Mouse (Mus musculus): Measurements from ENCODE around the gene Hipk2.

The Hipk2 gene

GRCm38 (mm10) chr6:38796993-38797392 is 79.0 kb downstream of the Hipk2 start:
- DNase-seq (ENCODE audit: low read depth in 1 of 2, low spot score in 2 of 2), result no peak

GRCm38 (mm10) chr6:38796388-38796787 is 79.6 kb downstream of the Hipk2 start:
- no peak for DNase-seq (ENCODE audit: low read depth in 1 of 2, low spot score in 2 of 2)

GRCm38 (mm10) chr6:38795096-38795816 is 80.7 kb downstream of the Hipk2 start:
- DNase-seq (ENCODE audit: low read depth in 1 of 2, low spot score in 2 of 2), result no peak

- no peak for DNase-seq (ENCODE audit: low read depth in 1 of 2, low spot score in 2 of 2)
Measured at GRCm38 (mm10) chr6:38792966-38793365, 83.0 kb downstream of the Hipk2 start.

GRCm38 (mm10) chr6:38789221-38789810 is 86.6 kb downstream of the Hipk2 start:
- DNase-seq (ENCODE audit: low read depth in 1 of 2, low spot score in 2 of 2), result no peak

- DNase-seq (ENCODE audit: low read depth in 1 of 2, low spot score in 2 of 2), result no peak
Measured at GRCm38 (mm10) chr6:38787811-38788509, 88.0 kb downstream of the Hipk2 start.

- no peak for DNase-seq (ENCODE audit: low read depth in 1 of 2, low spot score in 2 of 2)
Measured at GRCm38 (mm10) chr6:38787134-38787533, 88.8 kb downstream of the Hipk2 start.

- no peak for DNase-seq (ENCODE audit: low read depth in 1 of 2, low spot score in 2 of 2)
Measured at GRCm38 (mm10) chr6:38785747-38786146, 90.2 kb downstream of the Hipk2 start.

- DNase-seq (ENCODE audit: low read depth in 1 of 2, low spot score in 2 of 2), result no peak
Measured at GRCm38 (mm10) chr6:38779411-38779810, 96.6 kb downstream of the Hipk2 start.

GRCm38 (mm10) chr6:38778887-38779286 is 97.1 kb downstream of the Hipk2 start:
- DNase-seq (ENCODE audit: low read depth in 1 of 2, low spot score in 2 of 2), result no peak

- DNase-seq (ENCODE audit: low read depth in 1 of 2, low spot score in 2 of 2), result no peak
Measured at GRCm38 (mm10) chr6:38776000-38776584, 99.9 kb downstream of the Hipk2 start.

GRCm38 (mm10) chr6:38772836-38773518 is 103.0 kb downstream of the Hipk2 start:
- DNase-seq (ENCODE audit: low read depth in 1 of 2, low spot score in 2 of 2), result no peak

GRCm38 (mm10) chr6:38771061-38771667 is 104.8 kb downstream of the Hipk2 start:
- no peak for DNase-seq (ENCODE audit: low read depth in 1 of 2, low spot score in 2 of 2)

GRCm38 (mm10) chr6:38769627-38770026 is 106.3 kb downstream of the Hipk2 start:
- DNase-seq (ENCODE audit: low read depth in 1 of 2, low spot score in 2 of 2), result no peak

GRCm38 (mm10) chr6:38762588-38763265 is 113.2 kb downstream of the Hipk2 start:
- no peak for DNase-seq (ENCODE audit: low read depth in 1 of 2, low spot score in 2 of 2)

GRCm38 (mm10) chr6:38762006-38762405 is 114.0 kb downstream of the Hipk2 start:
- DNase-seq (ENCODE audit: low read depth in 1 of 2, low spot score in 2 of 2), result no peak

GRCm38 (mm10) chr6:38760911-38761706 is 114.9 kb downstream of the Hipk2 start:
- DNase-seq (ENCODE audit: low read depth in 1 of 2, low spot score in 2 of 2), result no peak

- no peak for DNase-seq (ENCODE audit: low read depth in 1 of 2, low spot score in 2 of 2)
Measured at GRCm38 (mm10) chr6:38759922-38760620, 115.9 kb downstream of the Hipk2 start.

GRCm38 (mm10) chr6:38759186-38759585 is 116.8 kb downstream of the Hipk2 start:
- DNase-seq (ENCODE audit: low read depth in 1 of 2, low spot score in 2 of 2), result no peak

Data from monocyte, adult 2 months (primary cell).